Mouse (Mus musculus): ENCODE data around the gene AA986860.
A peak's percentile ranks its signal among the peaks of the same experiment; 100 is the strongest.

Gene AA986860

DNA sequence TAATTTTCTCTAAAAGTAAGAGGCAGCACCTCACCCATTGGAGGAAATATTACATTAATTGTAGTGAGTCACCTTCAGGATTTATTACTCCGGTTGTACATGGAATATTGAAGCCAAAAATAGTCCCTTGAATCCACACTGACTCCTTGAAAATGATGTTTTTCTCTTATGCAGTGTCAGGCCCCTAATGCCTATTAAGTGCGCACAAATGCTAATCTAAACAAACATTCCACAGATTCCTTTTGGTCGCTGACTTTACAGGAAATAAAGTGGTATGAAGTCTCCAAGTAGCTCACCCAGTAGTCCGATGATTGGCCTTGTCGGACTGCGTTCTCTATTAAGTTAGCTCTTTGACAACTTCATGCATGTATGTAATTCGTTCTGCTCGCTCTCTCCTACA lies 3.1 kb downstream of the AA986860 start:
- no peak for DNase-seq (ENCODE audit: low spot score)

DNA sequence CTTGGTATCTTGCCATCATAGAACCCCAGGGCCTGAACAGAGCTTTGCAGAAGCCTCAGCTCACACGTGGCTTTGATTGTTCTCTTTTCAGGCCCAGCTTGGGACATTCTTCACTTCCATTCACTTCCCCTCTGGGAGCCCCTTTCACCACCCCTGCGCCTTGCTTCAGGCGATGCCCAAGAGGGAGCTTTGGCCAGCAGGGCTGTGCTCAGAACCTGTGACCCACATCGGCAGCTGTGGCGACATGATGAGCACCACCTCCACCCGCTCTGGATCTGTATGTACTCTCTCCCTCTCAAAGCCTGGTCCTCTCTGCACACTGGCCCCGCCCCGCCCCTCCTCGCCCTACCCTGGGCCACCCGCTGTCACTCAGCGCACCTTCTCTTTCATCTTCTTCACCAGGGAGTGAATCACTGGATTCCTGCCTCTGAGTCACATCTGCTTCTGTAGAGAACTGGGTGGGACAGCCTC lies 5.7 kb downstream of the AA986860 start:
- no peak for DNase-seq (ENCODE audit: low spot score)

GRCm38 (mm10) chr1:130737916-130738315 lies 6.1 kb downstream of the AA986860 start:
- no peak for DNase-seq (ENCODE audit: low spot score)

GRCm38 (mm10) chr1:130738551-130739106 lies 6.9 kb downstream of the AA986860 start:
- DNase-seq (ENCODE audit: low spot score), result no peak

GRCm38 (mm10) chr1:130739636-130740035 lies 7.9 kb downstream of the AA986860 start:
- no peak for DNase-seq (ENCODE audit: low spot score)

DNA sequence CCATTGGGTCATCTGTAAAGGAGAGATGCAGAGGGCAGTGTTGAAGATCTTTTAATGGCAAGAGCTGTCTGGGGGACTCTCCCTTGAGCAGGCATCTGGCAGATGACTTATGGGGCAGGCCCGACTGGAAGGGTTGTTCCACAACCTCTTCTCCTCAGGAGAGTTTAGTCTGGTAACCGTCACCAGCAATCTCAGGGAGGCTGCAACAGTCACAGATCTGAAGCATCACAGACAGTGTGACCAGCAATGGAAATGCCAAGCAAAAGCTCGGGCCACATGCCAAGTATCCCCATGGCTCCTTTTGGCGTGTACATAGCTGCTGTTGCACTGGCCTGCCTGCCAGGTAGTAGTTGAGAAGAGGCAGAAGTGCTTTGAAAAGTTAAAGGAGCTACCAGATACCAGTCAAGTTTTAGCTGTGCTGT lies 8.5 kb downstream of the AA986860 start:
- DNase-seq (ENCODE audit: low spot score), result no peak

GRCm38 (mm10) chr1:130740781-130741720 lies 9.3 kb downstream of the AA986860 start:
- DNase-seq (ENCODE audit: low spot score), result no peak

- no peak for DNase-seq (ENCODE audit: low spot score)
These were observed 10.4 kb downstream of the AA986860 start for GRCm38 (mm10) chr1:130742201-130742600.

DNA sequence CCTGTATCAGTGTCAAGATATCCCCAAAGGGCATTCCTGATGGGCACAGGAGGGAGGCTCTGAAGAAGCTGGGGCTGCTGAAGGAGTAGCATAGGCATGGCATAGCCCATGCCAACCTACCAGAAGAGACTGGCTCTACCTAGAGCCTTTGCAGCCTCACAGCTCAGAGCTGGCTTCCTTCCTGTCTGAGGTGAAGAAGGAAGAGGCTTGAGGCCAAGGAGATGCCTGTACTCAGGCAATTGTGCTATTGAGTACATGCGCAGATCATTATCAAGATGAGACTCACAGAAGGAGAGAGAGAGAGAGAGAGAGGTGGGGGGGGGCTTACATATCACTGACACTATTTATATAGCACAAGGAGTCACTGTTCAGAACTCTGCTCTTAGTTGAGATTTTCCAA lies 12.0 kb downstream of the AA986860 start:
- no peak for DNase-seq (ENCODE audit: low spot score)

DNA sequence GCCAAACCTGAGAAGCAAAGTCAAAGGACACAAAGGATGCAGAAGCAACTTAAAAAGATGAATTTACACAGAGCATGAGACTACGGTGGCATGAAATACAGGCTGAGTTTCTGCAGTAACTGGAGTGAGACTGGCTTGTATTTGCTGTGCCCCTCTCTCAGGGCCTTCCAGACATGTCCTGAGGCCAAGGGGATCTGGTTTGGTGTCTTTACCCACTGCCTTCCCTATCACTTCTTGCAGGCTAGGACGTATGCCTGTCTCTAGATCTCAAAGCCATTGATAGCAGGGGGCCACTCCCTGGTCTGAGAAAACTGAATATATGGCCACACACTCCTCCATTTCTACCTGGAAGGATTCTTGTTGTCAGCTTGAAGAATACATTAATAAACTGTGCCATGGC lies 12.4 kb downstream of the AA986860 start:
- DNase-seq (ENCODE audit: low spot score), result no peak

GRCm38 (mm10) chr1:130744961-130745360 lies 13.2 kb downstream of the AA986860 start:
- no peak for DNase-seq (ENCODE audit: low spot score)

- no peak for DNase-seq (ENCODE audit: low spot score)
These were observed 13.8 kb downstream of the AA986860 start for GRCm38 (mm10) chr1:130745591-130745990.

DNA sequence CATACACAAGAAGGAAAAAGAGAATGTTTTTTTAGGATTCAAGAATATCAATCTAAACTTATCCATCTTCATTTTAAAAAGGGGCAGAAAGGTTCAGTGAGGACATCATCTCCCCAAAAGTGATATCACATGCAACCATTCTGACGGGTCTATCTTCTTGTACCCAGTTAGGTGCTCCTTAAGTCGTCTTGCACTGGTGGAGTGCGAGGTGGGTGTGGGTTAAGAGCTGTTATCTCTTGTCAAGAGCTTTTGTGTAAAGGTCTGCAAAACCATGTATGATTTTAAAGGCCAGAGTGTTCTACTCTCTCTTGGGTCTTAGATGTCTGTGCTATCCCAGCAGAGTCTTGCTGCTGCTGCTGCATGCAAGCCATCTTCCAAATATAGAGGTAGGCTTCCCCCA lies 15.0 kb downstream of the AA986860 start:
- no peak for DNase-seq (ENCODE audit: low spot score)

- no peak for DNase-seq (ENCODE audit: low spot score)
These were observed 27.9 kb downstream of the AA986860 start for GRCm38 (mm10) chr1:130759689-130760088.

DNA sequence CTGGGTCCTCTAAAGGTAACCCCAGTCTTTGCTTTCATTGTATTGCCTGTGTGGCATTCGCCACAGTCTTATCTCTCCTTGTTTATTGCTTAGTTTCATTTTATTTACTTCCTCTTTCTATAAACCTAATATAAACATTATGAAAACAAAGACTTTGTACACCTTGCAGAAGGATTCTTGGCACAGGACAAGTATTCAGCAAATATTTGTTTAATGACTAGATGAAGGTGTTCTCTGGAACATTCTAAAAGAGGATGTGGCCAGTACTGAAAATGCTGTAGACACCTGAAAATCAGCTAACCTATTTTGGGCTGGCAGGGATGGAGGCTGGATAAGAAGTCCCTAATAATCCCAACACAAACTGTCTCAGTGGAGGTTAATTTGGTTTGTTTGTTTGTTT lies 29.8 kb downstream of the AA986860 start:
- no peak for DNase-seq (ENCODE audit: low spot score)

DNA sequence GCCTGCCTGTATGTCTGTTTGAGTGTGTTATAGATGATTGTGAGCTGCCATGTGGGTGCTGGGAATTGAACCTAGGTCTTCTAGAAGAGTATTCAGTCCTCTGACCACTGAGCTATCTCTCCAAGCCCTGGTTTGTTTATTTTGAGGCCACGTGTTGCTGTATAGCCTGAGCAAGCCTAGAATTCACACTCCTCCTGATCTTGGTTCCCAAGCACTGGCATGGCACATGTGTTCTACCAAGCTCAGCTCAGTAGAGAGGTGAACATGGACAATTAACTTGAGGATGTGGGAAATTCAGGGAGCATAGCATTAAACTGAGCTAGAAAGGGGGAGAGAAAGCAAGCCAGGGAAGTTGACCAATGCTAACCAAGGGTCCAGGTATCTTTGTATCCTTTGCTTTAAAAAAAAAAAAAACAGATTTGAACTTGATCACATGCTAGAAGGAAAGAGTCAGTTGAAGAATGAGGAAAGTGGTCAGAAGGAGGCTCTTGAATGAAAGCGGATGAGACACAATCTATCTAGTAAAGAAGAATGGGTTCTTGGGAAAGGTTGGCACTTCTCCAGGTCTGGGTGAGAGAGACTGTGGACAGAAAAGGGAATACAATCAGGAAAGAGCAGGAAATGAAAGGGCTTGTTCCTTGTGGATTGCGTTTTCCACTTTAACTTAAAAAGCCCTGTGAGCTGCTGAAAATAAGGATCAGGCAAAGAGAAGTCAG lies 30.4 kb downstream of the AA986860 start:
- DNase-seq (ENCODE audit: low spot score), result no peak

DNA sequence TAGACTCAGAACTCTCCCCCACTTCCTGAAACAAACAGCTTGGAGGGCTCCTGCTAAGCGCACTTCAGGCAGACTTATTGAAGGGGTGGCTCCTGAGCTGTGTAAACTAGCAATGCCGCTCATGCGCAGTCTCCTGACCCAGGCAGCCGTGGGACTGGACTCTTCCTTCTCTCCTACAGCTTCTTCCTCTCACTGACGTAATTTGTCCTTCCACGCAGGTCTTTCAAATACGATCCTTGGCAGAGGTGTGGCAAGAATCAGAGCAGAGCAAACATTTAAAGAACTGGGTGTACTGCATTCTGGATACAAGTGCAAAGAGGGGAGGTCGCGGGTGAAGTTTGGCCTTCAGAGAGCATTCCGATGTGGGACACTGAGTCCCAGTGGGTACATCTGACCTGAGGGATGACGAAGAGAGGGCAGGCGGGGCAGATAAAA lies 32.3 kb downstream of the AA986860 start:
- DNase-seq (ENCODE audit: low spot score), result peak; percentile 66

- peak; percentile 58 for DNase-seq (ENCODE audit: low spot score)
These were observed 35.3 kb downstream of the AA986860 start for GRCm38 (mm10) chr1:130767066-130767465.

- no peak for DNase-seq (ENCODE audit: low spot score)
These were observed 38.1 kb downstream of the AA986860 start for GRCm38 (mm10) chr1:130769925-130770324.

GRCm38 (mm10) chr1:130770487-130770886 lies 38.7 kb downstream of the AA986860 start:
- no peak for DNase-seq (ENCODE audit: low spot score)

DNA sequence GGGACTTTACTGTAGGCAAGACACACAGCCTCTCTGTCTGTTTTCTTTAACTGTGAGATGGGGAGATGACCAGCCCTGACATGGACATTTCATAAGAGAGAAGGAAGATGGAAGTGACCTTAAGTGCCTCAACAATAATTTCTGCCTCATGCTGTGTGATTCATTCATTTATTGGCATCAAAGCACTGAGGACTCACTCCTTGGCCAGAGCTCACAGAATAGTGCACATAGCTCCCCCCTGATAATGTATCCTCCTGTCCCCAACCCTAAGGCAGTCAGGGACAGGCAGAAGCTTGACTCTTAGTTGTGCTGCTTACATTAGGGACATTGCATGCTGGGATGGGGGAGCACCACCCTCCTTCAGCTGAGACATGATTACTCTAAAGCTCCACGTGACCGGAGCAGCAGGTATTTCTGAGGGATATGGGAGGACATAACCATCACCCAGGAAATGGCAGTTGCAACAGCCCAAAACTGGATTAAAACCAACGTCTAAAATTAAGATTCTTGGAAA lies 39.3 kb downstream of the AA986860 start:
- DNase-seq (ENCODE audit: low spot score), result no peak

DNA sequence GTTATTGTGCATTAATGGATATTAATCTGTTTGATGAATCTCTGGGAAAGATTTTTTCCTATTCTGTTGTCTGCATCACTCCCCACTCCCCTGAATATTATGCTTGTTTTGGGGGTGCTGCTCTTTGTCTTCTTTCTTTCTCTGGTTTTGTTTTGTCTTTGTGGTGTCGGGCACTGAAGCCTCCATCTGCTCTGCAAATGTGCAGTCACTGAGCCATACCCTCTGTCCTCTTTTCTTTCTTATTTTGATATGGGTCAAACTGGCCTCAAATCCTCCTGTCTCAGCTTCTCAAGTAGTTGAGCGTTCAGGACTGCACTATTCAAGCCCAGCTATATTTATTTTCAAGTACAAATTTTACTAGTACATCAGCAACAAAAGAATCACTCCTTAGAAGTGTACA lies 43.5 kb downstream of the AA986860 start:
- DNase-seq (ENCODE audit: low spot score), result no peak

All from testis, postnatal 10 days (tissue).